Mouse (Mus musculus) MEL (cell line): ENCODE measurements around the gene Dram1.

ENCODE experiments used
- CTCF ChIP-seq, 3 experiments: IDR thresholded peaks in 2 of 3; conservative IDR thresholded peaks in 1 of 3; 2 replicates each; pipeline ENCODE4 v1.5.1; 2011 to 2012; ENCODE audit warnings: low read length in 3 of 3, low read depth in 2 of 3, mild to moderate bottlenecking in 2 of 3, improper control_type of control experiment in 1 of 3, inconsistent platforms in 1 of 3, mixed read lengths in 1 of 3, moderate library complexity in 1 of 3; ENCODE audit not compliant: control insufficient read depth in 1 of 3, insufficient read depth in 1 of 3, poor library complexity in 1 of 3, severe bottlenecking in 1 of 3
- USF1 ChIP-seq: IDR thresholded peaks from 2 replicates; pipeline ENCODE4 v1.6.1; 2014; ENCODE audit warnings: low read depth, mild to moderate bottlenecking, inconsistent platforms, low read length, improper control_type of control experiment, moderate library complexity

- TF ChIP-seq CTCF (IDR thresholded peaks at IDR 0.05 in 2 of 3, conservative IDR thresholded peaks at IDR 0.05 in 1 of 3; ENCODE audit: control insufficient read depth in 1 of 3, insufficient read depth in 1 of 3, low read depth in 2 of 3, low read length in 3 of 3, poor library complexity in 1 of 3, severe bottlenecking in 1 of 3) (no peak), USF1 (no peak)
Observed at GRCm38 (mm10) chr10:88386251-88386650, 7.4 kb upstream of the Dram1 start.
